Mouse (Mus musculus) lung, adult 18-20 months (tissue): ENCODE measurements at regions not wholly inside any gene's neighbourhood (a gene's known extent, or its start where the extent isn't known, plus 50 kb on each side); places are given as distances from the start of the nearest gene placed in this dataset.
A peak's percentile ranks its signal among the peaks of the same experiment; 100 is the strongest.
"Not testable (repeated sequence)": the region's sequence is repeated elsewhere in the genome, so short reads cannot be mapped to it uniquely, and the experiment has no call there.

Source experiments
- DNase-seq, 2 experiments: peaks; one replicate each; pipeline ENCODE4 v3.0.0; 2022; ENCODE audit warnings: mixed read lengths in 2 of 2

DNA sequence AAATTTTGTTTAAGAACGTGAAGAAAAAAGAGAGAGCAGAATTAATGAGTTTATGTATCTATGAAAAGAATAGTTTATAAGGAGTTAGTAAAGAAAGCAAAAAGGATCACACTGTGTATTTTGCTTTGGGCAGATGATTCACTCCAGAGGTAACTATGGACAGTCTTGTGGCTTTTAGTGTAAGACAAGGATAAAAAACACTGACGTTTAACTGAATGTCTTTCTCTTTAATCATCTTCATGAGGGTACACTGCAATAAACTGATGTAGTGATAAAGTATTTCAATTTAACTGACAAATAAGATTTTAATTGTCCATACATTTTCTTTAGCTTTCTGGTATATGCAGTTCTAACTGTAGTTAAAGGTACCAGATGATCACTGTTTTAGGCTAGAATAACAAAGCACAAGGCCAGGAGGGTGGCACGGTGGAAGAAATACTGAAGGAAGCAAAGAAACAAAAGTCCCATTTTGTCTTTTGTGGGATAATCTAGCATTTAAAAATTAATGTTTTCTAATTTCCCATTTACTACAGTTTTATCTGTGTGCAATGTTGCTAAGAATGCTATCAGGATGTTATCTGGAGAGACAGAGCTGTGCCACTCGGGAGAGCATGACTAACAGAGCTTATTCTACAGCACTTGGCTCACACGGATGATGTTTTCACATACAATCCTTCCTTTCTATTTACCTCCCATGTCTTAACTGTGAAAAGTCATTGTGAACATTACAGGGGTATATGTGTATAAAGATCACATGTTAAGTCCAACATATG lies 232.4 kb upstream of the Tusc1 start:
- no peak for DNase-seq

- no peak for DNase-seq
Measured at GRCm38 (mm10) chr4:93555787-93556760, 220.8 kb upstream of the Tusc1 start.

- DNase-seq, result not testable (repeated sequence)
Measured at GRCm38 (mm10) chr4:93555181-93555580, 219.9 kb upstream of the Tusc1 start.

DNA sequence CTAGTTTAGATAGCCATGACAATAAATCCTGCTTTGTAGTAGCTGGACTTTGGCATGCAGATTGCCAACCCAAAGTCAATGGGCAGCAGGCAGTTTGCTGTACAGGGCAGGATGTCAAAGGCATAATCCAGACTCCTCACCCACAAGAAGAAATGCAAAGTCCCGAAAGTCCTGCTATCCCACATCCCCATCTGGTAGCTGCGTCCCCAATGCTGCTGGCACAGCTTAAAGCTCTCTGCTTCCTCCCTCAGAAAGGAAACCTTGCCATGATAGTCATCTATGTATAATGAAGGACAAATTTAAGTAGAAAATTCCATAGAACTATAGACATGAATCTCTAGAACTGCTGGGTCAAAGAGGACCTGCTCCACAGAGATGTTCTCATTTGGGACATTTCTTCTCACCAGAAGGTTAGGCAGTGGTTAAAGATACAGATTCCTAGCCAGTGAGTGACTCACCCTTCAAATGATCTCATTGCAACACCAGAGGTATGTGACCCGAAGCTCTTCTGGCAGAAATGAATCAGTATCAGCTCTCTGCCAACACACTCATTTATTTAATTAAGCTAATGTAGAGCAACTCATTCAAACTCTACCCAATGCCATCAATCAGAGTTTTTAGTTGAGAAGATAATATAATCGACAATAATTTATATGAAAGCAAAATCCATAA lies 217.3 kb upstream of the Tusc1 start:
- DNase-seq, result peak in 1 of 2 experiments; percentile 4

DNA sequence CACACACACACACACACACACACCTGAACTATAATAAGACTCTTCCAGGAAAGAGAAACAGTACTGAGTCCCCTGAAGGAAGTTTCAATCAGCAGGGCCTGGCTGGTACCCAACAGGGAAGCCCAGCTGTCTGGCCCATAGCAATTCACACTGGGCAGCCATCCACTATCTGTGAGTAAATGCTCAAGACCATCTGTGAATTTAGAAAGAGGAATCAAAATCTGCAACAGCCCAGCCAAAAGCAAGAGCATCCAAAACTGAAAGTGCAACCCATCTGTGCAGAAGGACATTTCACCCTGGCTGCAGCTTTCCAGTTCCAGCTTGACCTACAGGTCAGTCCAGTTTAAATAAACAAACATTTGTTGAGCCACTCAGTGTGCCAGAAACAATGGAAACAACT lies 215.8 kb upstream of the Tusc1 start:
- peak; percentile 31 for DNase-seq

DNA sequence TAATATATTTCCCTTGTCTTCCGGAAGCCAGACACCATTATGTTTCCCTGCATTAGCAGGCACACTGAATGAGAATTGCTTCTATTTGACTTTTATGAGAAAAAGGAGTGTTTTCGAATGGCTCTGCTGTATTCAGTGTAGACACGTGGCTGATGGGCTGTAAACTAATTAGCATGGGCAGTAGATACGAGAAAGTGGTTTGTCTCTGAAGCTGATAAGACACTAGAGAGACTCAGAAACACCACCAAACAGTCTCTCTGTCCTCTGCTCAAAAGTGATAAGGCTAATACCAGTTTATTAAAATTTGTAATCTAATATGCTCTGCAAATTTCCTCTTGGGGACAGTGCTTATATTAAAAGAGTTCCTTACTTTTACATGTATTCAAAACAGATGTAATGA lies 205.3 kb upstream of the Tusc1 start:
- no peak for DNase-seq

- DNase-seq, result no peak
Measured at GRCm38 (mm10) chr4:93527382-93527781, 192.1 kb upstream of the Tusc1 start.

GRCm38 (mm10) chr4:93520454-93521100 lies 185.3 kb upstream of the Tusc1 start:
- no peak for DNase-seq

GRCm38 (mm10) chr4:93518925-93519324 lies 183.6 kb upstream of the Tusc1 start:
- no peak for DNase-seq

DNA sequence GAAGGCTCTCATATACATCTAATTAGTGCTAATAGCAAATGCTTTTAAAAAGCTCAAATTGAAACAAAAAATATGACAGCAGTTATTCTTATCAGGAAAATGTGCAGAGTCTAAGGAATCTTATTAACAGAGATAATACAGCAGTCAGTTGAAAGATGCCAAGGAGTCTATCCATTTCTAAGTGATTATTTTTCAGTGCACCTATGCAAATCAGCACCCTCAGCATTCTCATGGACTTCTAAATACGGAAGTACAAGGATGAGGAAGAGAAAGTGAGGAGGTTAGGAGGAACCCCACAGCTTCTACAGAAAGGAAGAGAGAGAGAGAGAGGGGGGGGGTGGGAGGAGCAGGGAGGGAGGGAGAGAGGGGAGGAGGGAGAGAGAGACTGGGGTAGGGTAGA lies 175.5 kb upstream of the Tusc1 start:
- DNase-seq, result no peak

DNA sequence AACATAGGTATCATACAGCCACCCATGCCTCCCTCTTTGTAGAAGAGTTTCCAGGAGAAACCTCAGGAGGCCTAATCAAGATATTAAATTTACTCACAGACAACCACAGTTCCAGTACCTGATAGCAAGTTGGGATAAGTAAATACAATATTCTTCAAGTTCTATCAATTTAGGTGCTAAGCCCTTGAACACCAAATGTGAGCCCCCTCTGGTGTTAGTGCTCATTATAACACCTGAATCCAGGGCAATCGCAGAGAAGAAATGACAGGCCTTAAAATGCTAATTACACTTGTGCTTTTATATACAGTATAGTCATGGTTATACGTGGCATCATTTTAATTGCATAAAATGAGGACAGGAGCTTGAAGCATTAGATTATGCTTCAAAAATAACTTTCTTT lies 161.6 kb upstream of the Tusc1 start:
- no peak for DNase-seq

DNA sequence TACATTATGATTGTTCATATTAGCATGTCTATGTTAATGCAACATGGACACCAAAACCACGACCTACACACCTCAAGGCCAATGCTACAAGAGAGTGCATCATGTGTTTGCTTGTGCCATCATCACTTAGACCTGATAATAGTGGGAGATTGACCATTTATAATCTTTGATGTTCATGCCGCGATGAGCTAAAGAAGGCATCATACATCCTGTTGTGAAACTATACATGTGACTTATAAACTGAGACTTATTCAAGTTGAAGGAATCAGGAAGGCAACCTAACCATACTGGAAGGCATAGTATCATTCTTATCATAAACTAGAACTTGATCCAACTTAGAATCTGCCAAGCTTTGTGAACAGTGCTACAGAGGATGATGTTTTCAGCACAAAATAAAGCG lies 159.0 kb upstream of the Tusc1 start:
- DNase-seq, result no peak

- no peak for DNase-seq
Measured at GRCm38 (mm10) chr4:93493905-93494304, 158.6 kb upstream of the Tusc1 start.

DNA sequence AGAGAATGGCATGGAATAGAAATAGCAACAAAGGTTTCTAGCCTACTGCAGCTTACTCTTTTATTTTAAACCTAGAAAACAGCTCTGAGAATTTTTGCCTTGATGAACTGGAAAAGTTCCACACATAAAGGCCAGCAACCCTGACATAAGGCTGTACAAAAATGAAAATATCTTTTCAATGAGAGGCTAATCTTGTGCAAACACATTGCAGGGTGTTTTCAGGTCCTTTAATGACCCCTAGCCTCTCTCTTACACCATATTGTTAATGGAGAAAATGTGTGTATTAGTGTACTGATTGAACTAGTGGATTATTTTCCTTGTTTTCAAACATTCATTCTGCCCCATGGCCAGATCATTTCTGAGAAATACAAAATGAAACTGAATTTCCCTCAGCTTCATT lies 158.0 kb upstream of the Tusc1 start:
- DNase-seq, result no peak

DNA sequence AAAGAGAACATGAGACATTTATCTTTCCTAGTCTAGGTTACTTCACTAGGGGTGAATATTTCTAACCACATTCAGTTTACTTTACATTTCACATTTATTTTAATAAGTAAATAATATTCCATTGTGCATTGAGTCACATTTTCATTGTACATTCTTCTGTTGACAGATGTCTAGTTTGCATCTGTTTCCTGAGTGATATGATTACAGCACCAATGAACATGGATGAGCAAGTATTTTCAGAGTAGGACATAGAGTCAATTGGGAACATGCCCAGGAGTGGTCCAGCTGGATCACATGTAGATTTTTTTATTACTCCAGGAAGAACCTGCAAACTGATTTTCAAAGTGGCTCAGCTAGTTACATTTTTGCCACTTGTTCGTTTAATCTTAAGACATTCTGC lies 153.3 kb upstream of the Tusc1 start:
- no peak for DNase-seq

GRCm38 (mm10) chr4:93486455-93486854 lies 151.1 kb upstream of the Tusc1 start:
- DNase-seq, result no peak

GRCm38 (mm10) chr4:93481247-93481646 lies 145.9 kb upstream of the Tusc1 start:
- no peak for DNase-seq

DNA sequence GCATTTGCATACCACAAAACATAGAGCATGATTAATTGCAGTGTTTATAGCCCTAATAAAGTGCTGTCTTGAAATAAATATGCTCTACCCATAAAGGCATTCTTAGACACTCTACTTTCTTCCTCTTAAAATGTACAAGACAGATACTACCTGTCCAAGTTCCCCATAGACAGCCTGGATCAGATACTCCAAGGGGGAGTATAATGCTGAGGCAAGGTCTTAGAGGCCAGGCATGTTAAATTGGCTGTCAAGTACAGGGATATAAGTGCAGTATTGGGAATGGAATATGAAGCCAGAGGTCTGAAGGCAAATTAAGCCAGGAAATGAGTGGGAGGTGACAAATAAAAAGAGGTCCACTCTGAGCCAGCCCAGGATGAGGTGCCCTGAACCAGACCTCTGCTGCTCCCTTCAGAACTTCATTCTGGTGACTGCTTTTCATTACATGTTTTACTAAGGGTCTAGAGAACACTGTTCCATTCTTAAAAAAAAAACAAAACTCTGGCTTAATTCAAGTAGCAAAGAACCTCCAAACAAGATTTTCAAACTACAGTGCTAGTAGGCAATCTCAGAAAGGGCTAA lies 142.0 kb upstream of the Tusc1 start:
- no peak for DNase-seq

- DNase-seq, result no peak
Measured at GRCm38 (mm10) chr4:93467998-93468397, 132.7 kb upstream of the Tusc1 start.

- no peak for DNase-seq
Measured at GRCm38 (mm10) chr4:93467424-93467823, 132.1 kb upstream of the Tusc1 start.

GRCm38 (mm10) chr4:93451357-93451756 lies 116.0 kb upstream of the Tusc1 start:
- DNase-seq, result no peak

DNA sequence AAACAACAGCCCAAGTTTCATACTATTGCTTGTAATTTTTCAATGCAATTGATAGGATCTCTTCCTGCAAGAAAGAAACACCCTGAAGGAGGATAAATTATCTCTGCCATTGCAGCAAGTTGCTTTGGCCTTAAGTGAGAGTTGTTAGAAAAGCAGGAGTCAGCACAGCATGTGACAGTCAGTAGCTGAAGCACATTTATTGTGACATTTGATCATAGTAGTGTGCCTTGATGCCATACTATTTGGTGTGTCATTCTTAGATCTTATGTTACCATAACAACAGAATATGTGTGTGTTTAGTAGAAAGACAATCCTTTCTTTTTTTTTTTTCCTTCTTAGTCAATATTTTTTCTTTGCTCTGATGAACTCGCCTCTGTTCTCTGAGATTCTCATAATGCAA lies 115.5 kb upstream of the Tusc1 start:
- DNase-seq, result no peak
